Mouse (Mus musculus) heart, embryonic 14.5 days (tissue): Measurements from ENCODE around the gene Chst11. TPM values are rescaled to one million over a fixed set of nuclear protein-coding genes. Genes with fewer than 3 reads are reported as not detected.

Experiments used
- ATAC-seq: fragments of 200-750 bp; cut with Nextera tagmentation; 2 replicates; pipeline ENCODE4 v1.8.0; 2017; ENCODE audit warnings: low read depth, moderate TSS enrichment; ENCODE audit not compliant: insufficient number of reproducible peaks, insufficient read depth, low FRiP score
- H3K27ac ChIP-seq, 2 experiments: fragments of 200-500 bp in 1 of 2; fragments of 300-500 bp in 1 of 2; sonication (generic) in 1 of 2; replicated peaks in 1 of 2; 2 replicates each; pipeline ENCODE4 v1.5.1; 2012 to 2014; ENCODE audit warnings: low read depth in 2 of 2, low read length in 2 of 2, control low read depth in 1 of 2, mild to moderate bottlenecking in 1 of 2, mixed read lengths in 1 of 2; ENCODE audit not compliant: control insufficient read depth in 1 of 2, insufficient read depth in 1 of 2
- H3K27me3 ChIP-seq: fragments of 300-500 bp; sonication (generic); 2 replicates; pipeline ENCODE4 v1.6.1; 2014; ENCODE audit warnings: mild to moderate bottlenecking, low read length, control low read depth; ENCODE audit not compliant: control insufficient read depth, insufficient read depth
- H3K36me3 ChIP-seq: fragments of 300-500 bp; sonication (generic); 2 replicates; pipeline ENCODE4 v1.6.1; 2014; ENCODE audit warnings: mild to moderate bottlenecking, control low read depth, low read length, mixed read lengths; ENCODE audit not compliant: control insufficient read depth, insufficient read depth
- H3K4me1 ChIP-seq, 2 experiments: fragments of 200-500 bp in 1 of 2; fragments of 300-500 bp in 1 of 2; sonication (generic) in 1 of 2; 2 replicates each; pipeline ENCODE4 v1.6.1; 2012 to 2014; ENCODE audit warnings: low read length in 2 of 2, control low read depth in 1 of 2, mixed read lengths in 1 of 2; ENCODE audit not compliant: control insufficient read depth in 2 of 2, insufficient read depth in 2 of 2
- H3K4me2 ChIP-seq: fragments of 300-500 bp; sonication (generic); 2 replicates; pipeline ENCODE4 v1.6.1; 2014; ENCODE audit warnings: mild to moderate bottlenecking, low read length
- H3K4me3 ChIP-seq, 2 experiments: fragments of 200-500 bp in 1 of 2; fragments of 300-500 bp in 1 of 2; sonication (generic) in 1 of 2; 2 replicates each; pipeline ENCODE4 v1.5.1; 2012 to 2014; ENCODE audit warnings: low read length in 2 of 2, mild to moderate bottlenecking in 2 of 2, control low read depth in 1 of 2, low read depth in 1 of 2, moderate library complexity in 1 of 2; ENCODE audit not compliant: control insufficient read depth in 1 of 2, insufficient read depth in 1 of 2
- H3K9ac ChIP-seq: fragments of 300-500 bp; sonication (generic); 2 replicates; pipeline ENCODE4 v1.6.1; 2014; ENCODE audit warnings: mild to moderate bottlenecking, low read length
- H3K9me3 ChIP-seq: fragments of 300-500 bp; sonication (generic); 2 replicates; pipeline ENCODE4 v1.6.1; 2016; ENCODE audit warnings: low read length, control low read depth; ENCODE audit not compliant: control insufficient read depth
- WGBS: fragments of 180-500 bp; shearing (Covaris S2); extraction: QIAGEN DNeasy Blood & Tissue Kit; methylation state at CpG from one replicate; pipeline ENCODE4 v1.1.7; 2014; 5-methylcytosine and 5-hydroxymethylcytosine counted together
- polyA plus RNA-seq: library from polyadenylated mRNA; unstranded; fragments of >200 nt; fragmentation: Nextera tagmentation; extraction: Ambion mirVana; gene quantifications from 2 replicates; pipeline ENCODE4 v1.2.1, GENCODE M21; 2014

Chst11 gene
- polyA plus RNA-seq, 1 experiment from 2014 or later, result 3.3 TPM

DNA sequence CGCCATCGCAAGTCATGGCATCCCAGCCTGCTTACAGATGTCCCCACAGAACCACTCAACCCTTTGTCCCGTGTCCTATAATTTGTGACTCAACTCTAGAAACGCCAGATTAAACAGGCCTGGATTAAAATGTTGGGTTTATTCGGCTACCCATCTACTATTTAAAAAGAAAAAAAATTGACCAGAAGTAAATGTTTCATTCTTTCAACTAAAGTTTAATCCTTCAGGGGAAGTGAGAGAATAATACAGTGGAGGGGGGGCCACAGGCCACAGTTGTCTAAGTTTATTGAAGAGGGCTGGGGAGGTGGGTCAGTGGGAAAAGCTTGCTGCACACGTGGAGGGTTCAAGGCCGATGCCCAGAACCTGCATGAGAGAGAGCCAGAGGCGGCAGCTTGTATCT lies 173.9 kb downstream of the Chst11 start:
- H3K36me3 ChIP-seq, result no peaks in the 10 kb centered on the region
- H3K9me3 ChIP-seq, result 0 out of 2 replicates have a peak, but pooled peaks cover 3% of the 10 kb centered on the region
- ATAC-seq, result no peak
- H3K4me3 ChIP-seq, result no peak overlapping the region
- H3K27me3 ChIP-seq, result no peaks in the 10 kb centered on the region
- H3K9ac ChIP-seq, result no peak overlapping the region
- WGBS, result 88% methylated on average over 8 of the region's 8 CpGs
- H3K4me2 ChIP-seq, result no peak overlapping the region
- peaks cover 24 to 34% of the 10 kb centered on the region in 2 experiments for H3K4me1 ChIP-seq
- H3K27ac ChIP-seq, result no peak overlapping the region

DNA sequence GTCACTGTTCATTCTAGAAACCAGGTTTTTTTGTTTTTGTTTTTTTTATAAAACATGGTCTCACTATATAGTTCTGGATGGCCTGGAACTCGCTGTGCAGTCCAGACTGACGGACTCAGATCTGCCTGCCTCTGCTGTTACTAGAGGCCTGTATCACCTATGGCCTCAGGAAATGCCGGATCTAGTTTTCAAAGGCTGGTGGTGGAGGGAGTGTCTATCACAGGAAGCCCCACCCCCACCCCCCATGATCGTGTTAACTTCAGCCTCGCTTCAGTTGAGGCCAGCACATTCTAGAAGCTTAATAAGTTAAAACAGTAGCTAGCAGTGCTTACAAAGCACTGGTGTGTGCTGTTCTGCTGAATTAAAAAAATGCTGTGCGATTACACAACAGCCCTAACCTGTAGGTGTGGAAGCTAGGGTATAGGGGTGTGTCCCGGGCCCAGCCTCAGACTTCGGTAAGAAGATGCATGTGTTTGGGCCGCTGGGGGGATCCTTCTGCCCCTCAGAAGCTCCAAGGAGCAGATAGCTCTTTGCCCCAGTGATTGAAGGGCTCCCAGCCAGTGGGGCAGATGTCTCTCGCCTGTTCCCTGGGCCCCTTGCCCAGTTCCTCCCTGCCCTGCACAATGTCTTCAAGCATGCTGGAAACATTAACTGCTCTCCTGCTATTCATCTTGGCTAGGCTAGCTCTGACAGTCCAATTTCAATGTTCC lies 176.5 kb downstream of the Chst11 start:
- 47% methylated on average over 10 of the region's 10 CpGs for WGBS
- H3K4me2 ChIP-seq, result no peak overlapping the region
- no peak for ATAC-seq
- no peaks in the 10 kb centered on the region for H3K9me3 ChIP-seq
- H3K4me3 ChIP-seq, result no peak overlapping the region
- no peak overlapping the region for H3K27ac ChIP-seq
- H3K4me1 ChIP-seq, result peaks cover 28 to 41% of the 10 kb centered on the region in 2 experiments
- no peak overlapping the region for H3K9ac ChIP-seq
- no peaks in the 10 kb centered on the region for H3K36me3 ChIP-seq
- H3K27me3 ChIP-seq, result no peaks in the 10 kb centered on the region

DNA sequence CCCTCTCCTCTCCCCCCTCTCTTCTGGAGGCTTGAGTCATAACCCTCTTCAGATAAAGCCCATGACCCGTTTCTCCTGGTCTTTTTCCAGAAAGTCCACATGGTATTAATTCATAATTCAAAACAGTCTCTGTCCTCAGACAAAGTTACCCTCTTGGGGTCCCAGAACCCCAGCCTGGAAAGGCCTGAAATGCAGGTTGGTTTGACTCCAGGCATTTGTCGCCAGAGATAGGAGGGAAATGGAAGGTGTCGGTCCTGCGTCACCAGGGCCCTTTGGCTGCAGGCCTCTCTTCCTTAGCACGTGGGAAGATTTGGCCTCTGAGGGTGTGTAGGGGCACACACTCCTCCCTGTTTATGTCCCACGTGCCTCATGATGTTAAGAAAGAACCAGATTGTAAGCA lies 178.6 kb downstream of the Chst11 start:
- ATAC-seq, result peak; percentile 26; the same call in 1 of the 2 replicates
- Histone ChIP-seq H3K4me2 (no peak overlapping the region), H3K9me3 (no peaks in the 10 kb centered on the region), H3K27ac (no peak overlapping the region; a peak in 2 of 4 replicates), H3K36me3 (no peaks in the 10 kb centered on the region), H3K27me3 (no peaks in the 10 kb centered on the region), H3K4me1 (peaks cover 26 to 41% of the 10 kb centered on the region in 2 experiments), H3K4me3 (no peak overlapping the region), H3K9ac (no peak overlapping the region)
- 36% methylated on average over 6 of the region's 6 CpGs for WGBS

DNA sequence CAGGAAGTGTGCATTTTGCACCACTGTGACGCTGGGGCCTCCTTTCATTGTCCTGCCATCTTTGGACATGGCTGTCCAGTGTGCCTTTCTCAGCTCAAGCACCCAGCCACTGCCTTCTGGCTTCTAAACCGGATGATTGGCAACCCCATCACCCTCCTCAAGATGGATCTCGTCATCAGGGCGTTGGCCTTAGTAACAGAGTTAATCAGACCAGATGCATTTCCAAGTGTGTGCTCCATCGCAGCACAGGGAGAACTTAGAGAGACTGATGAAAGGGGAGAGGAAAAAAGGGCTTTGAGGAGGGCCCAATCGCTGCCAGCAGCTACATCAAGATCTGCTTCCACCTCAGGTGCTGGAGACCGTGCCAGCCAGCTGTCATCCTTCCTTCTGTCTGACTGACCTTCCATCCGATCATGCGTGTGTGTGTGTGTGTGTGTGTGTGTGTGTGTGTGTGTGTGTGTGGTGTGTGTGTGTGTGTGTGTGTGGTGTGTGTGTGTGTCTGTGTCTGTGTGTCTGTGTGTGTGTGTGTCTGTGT lies 179.7 kb downstream of the Chst11 start:
- no peak overlapping the region for H3K27ac ChIP-seq
- no peak overlapping the region for H3K4me3 ChIP-seq
- H3K4me2 ChIP-seq, result no peak overlapping the region
- H3K27me3 ChIP-seq, result no peaks in the 10 kb centered on the region
- 80% methylated on average over 9 of the region's 9 CpGs for WGBS
- H3K9ac ChIP-seq, result no peak overlapping the region
- H3K4me1 ChIP-seq, result peaks cover 32 to 48% of the 10 kb centered on the region in 2 experiments
- H3K9me3 ChIP-seq, result no peaks in the 10 kb centered on the region
- no peaks in the 10 kb centered on the region for H3K36me3 ChIP-seq
- no peak for ATAC-seq

DNA sequence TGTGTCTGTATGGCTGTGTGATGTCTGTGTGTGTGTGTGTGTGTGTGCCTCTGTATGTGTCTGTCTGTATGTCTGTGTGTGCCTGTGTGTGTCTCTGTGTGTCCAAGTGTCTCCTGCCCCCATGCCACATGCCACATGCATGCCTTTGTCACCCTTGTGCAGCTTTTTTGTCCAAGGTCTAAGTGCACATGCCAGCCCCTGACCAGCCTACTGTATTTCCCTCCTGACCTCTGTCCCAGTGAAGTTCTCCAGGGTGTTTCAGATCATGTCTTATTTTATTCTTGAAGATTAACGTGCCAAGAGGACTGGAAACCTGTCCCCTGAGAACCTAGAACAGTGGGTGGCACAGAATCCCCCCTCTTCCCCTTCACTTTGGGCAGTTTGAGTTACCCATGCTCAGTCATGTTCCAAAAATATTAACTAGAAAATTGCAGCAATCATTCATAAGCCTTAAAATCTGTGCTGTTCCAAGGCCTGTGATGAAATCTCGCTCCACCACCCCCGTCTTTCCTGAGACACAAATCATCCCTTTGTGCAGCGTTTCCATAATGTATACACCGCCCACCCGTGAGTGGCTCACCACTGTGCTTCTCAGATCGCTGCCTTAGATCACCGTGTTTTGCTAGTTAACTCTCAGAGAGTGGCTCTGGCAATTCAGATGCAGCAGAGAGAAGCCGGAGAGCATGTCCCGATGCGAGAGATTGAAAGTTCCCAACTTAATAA lies 180.4 kb downstream of the Chst11 start:
- Histone ChIP-seq H3K9ac (no peak overlapping the region), H3K27me3 (no peaks in the 10 kb centered on the region), H3K9me3 (no peaks in the 10 kb centered on the region), H3K4me2 (no peak overlapping the region), H3K27ac (no peak overlapping the region), H3K4me1 (peaks cover 35 to 52% of the 10 kb centered on the region in 2 experiments), H3K4me3 (no peak overlapping the region), H3K36me3 (no peaks in the 10 kb centered on the region)
- 83% methylated on average over 11 of the region's 11 CpGs for WGBS
- no peak for ATAC-seq

DNA sequence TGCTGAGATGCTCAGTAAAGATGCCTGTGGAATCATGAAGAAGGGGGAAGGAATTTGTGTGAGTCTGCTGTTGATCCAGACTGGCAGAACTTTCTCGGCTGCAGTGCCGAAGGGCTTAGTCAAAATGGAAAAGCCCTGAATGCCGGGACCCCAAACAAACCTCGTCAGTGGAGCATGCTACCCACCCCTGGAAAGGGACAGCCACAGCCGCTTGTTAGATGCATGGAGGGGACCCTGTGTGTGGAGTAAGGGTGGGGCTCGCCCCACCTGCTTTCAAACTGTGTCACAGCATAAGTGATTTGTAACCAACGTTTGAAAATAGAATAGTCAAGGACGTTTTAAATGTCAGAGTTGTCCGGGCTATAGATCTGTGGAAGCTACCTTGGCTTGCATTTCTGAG lies 181.0 kb downstream of the Chst11 start:
- Histone ChIP-seq H3K27me3 (no peaks in the 10 kb centered on the region), H3K4me2 (no peak overlapping the region), H3K4me1 (peaks cover 41 to 58% of the 10 kb centered on the region in 2 experiments), H3K9me3 (no peaks in the 10 kb centered on the region), H3K27ac (no peak overlapping the region), H3K36me3 (no peaks in the 10 kb centered on the region), H3K9ac (no peak overlapping the region), H3K4me3 (no peak overlapping the region)
- ATAC-seq, result no peak
- WGBS, result 70% methylated on average over 9 of the region's 9 CpGs

DNA sequence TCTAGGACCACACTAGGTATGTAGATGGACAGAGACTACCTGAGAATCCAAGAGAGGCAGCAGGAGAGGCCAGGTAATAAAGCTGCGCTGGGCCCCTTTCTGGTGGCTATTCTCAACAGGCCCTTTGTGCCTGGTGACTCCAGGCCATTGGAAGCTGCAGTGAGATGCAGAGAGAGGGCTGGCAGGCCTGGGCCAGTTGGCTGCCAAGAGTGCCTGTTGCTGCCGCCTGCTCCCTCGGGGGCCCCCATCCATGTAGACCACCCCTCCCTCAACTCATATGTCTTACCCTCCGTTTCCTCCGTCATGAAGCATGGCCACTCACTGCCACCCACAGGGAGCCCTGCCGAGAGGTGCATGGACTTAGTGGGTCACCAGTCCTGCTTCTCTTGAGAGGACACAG lies 182.2 kb downstream of the Chst11 start:
- 93% methylated on average over 6 of the region's 6 CpGs for WGBS
- Histone ChIP-seq H3K9ac (no peak overlapping the region), H3K4me2 (no peak overlapping the region), H3K9me3 (no peaks in the 10 kb centered on the region), H3K36me3 (no peaks in the 10 kb centered on the region), H3K4me3 (no peak overlapping the region), H3K27ac (no peak overlapping the region), H3K4me1 (peaks cover 33 to 48% of the 10 kb centered on the region in 2 experiments), H3K27me3 (no peaks in the 10 kb centered on the region)
- ATAC-seq, result no peak
